Mouse (Mus musculus) testis, postnatal 10 days (tissue): ENCODE data around the gene Ifngr1.

Source experiments
- DNase-seq: peaks from one replicate; pipeline ENCODE4 v3.0.0; 2021; ENCODE audit warnings: low spot score

Gene Ifngr1

DNA sequence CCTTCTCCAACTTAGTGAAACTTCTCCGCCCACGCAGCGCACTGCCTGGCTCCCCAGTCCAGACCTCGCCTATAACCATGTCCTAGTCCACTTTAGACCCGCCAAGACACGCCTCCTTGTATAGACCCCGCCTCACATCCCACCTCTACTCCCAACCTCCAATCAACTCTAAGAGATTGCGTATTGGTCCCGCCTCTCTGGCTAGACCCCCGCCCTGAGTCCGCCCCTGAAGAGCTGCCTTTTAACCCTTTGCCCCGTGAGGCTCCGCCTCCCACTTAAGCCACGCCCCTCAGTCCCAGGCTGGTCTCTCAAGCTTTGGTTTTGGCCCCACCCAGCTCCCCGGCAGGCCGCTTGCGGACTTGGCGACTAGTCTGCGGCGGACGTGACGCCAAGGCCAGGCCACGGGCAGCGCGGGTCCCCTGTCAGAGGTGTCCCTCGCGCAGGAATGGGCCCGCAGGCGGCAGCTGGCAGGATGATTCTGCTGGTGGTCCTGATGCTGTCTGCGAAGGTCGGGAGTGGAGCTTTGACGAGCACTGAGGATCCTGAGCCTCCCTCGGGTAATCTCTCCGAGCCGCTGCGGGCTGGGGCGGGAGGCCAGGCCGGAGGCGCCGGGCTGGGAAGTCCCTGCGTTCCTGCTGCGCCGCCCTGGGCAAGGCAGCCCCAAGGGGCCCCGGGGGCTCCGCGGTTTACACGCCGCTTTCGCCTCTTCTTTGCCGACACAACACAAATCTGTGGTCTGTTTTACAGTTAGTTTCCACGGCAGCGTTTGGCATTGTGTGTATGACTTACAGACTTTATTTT, at the start of gene Ifngr1:
TSS of gene Ifngr1 (plus strand) at position 309 of the 801 bp plus-strand sequence.
- peak; percentile 99 for DNase-seq

DNA sequence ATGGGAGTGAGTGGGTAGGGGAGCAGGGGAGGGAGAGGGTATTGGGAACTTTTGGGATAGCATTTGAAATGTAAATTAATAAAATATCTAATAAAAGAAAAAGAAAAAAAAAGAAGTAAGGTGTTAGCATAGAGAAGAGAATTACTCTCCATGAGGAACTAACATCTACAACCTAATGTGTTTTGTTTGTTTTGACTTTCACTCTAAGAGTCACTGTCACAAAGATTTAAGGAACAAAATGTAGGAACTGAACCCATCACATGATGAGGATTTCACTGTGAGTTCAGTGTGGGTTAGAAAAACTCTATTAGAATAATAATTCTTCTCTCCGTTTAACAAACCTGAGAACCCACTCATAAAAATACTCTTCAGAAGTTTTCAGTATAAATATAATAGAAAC, 44.9 kb upstream of the Ifngr1 start:
- DNase-seq: no peak

DNA sequence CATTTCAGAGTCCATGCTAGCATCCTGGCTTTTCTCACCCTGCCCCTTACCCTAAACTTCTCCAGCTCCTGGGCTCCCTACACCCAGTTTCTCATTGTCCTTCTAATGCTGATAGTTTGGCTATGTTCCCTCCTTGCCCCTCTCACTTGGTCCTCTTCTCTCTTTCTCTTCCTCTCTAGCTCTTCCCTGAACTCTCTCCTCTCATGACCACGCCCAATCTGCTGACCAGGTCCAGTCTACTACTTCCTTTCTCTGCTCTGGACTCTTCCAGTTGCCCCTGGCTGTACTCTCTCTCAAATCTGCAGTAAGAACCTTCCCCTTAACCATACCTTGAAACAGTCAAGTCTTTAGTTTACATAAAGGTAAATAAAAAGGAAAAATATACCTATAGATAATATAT, 43.7 kb upstream of the Ifngr1 start:
- no peak for DNase-seq

DNA sequence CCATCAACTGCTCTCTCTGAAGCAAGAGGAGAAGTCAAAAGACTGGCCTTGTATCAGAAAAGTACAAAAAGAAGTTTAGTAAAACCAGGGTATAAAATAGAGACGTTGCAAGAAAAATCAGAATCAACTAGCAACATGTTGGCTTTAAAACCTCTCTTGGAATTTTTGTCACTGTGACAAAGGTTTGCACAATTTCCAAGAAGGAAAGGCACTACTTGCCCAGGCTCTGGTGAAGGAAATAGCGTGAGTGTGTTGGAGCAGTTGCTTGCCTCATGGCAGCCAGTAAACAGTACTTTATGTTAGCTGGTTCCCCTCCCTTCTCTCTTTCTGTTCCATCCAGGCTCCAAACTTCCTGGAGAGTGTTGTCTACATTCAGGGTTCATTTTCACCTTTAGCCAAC, 43.3 kb upstream of the Ifngr1 start:
- DNase-seq: no peak

DNA sequence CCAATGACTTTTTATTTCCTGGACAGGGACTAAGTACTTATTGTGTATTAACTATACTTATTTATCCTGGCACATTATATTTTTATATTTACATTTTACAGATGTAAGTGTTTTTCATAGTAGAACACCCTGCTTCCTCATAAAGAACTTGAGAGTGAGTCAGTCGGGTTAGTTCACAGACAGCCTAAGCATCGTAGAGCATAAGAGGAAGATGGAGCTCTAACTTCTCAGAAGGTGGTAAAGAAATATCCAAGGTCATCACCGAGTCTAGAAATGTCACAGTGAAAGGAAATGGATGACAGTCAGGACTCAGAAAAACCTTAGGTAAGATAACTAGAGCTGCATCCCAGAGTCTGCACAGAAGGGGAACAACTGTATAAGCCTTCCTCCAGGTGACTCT, 40.2 kb upstream of the Ifngr1 start:
- no peak for DNase-seq

DNA sequence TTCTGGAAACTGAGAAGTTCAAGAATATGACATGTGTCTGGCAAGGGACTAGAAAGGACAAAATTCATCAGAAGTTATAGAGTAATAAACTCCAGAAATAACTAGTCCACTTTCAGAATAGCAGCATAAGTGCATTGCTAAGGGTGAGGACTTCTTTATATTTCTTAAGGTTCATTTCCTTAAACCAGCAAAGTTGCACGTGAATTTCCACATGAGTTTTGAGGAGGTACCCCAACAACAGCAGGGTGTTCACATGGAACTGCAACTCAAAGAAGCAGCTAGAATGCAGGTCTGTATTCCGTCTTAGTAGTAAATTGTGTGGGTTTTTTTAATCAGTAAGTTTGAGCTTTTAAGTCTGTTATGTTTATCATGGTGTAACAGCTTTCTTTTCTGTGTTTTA, 37.9 kb upstream of the Ifngr1 start:
- DNase-seq: no peak

DNA sequence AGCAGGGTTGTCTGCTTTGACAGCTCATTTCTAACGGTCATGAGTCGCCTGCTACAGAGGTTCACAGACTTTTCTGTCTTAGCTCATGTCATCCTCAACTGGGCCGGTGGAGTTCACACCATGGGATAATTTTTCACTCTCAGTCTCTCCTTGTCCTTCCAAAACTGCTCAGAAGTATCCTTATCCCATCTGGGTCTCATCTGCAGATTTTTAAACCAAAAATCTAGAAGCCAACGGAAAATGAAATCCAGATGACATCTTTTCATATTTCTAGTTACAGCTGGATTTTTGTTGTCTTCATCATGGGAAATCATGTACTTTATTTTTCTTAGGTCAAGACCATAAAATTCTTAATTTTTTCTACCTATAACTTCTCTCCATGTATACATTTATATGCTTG, 34.1 kb upstream of the Ifngr1 start:
- DNase-seq: no peak

DNA sequence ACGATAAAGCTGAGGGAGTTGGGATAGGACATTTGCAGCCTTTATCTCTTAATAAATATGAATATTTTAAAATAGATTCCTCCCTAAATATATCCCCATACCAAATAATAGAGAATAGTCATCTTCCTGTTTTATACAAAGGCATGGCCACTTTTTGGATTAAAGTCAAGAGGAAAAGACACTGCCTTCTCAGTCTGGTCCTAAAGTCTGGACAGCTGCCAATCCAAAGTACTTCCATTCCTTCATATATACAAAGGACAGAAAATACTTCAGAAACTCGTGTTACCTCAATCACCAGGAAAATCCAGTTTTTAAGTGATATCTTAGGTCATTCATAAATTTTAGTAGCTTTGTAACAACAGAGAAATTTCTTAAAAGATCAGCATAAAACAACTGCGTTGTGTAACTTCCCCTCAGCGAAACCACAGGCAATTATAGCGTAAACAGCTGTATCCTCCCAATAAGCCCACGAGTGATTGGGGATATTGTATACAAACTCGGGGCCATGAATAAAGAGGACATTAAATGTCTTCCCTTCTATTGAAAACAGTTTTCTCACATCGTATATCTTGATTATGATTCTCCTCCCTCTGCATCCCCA, 32.1 kb upstream of the Ifngr1 start:
- DNase-seq: no peak

DNA sequence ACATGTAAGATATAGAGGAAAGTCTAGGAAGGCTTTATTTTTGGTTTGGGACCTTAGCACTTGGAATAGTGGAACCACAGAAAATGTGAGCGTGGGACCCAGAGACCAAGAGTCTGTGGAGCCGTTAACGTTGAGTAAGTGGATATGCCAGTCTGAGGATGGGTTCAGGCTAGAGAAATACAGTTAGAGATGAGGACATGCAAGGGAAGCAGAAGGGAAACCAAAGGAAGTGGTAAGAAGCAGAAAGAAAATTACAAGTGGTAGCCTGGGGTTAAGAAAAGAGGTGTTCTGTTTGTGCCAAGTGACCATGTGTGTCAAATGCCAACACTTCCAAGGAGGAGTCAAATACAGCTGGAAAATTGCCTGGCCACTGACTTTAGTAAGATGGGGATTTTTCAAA, 29.2 kb upstream of the Ifngr1 start:
- no peak for DNase-seq

DNA sequence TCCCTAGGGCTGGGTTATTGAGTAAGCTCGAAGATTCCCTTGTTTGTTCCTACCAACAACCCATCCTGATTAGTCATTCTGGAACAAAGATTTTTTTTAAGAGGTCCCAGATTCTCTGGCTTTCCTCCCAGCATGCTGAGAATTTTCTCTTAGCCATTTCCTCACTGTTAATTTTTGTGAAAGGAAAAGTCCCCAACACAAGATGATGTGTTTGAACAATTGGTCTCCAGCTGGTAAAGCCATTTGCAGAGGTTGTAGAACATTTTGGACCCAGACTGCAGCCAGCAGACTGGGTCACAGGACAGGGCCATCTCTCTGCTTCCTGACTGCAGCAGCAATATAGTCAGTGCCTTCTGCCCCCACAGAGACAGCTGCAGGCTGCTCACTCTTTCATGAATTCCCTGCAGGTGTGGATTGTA, 28.3 kb upstream of the Ifngr1 start:
- DNase-seq: no peak

DNA sequence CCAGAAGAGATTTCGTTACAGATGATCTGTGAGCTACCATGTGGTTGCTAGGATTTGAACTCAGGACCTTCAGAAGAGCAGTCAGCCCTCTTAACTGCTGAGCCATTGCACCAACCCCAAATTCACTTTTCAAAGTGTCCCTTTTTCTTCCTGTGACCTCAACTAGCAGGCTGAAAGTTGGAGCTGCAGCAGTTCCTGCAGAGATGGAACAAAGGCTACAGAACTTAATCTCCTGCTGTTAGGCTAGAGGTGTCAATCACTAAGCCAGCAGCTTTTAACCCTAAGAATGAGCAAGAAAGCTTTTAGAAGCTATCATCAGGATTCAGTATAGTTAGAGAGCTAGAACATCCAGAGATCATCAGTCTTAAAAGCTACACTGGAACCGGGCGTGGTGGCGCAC, 24.3 kb upstream of the Ifngr1 start:
- DNase-seq: no peak

DNA sequence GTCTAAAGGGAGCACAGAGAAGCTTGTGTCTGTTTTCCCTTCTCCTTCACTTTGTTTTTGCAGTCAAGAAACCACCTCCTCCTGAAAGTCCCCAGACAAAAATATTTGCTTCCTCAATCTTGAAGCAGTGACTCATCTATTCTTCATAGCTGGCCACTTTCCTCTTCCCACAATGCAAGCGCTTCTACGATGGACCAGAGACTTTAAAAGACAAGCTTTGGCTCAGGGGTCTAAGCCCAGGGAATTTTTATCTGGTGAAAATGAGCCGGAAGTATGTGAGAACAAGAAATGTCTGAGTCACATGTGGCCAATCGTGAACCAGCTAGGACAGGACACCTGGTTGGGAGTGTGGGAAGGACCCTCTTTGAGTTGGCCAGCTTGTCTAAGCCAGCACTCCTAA, 21.5 kb upstream of the Ifngr1 start:
- DNase-seq: no peak

DNA sequence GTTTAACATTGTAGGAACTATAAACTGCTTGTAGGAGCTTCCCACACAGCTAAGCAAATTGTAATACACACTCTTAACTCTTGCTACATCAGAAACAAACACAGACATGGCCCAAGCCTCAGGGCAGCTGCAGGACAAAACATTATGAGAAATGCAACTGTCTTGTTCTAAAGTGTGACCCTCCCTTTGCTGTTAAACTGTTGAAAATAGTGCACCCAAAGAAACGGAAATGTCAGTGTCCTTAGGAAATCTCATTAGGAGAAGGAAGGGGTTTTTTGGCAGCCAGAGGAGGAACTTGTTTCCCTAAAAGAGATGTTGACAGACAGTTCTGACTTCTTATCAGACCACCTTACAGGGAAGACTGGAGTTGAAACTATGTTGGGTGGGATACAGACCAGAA, 21.0 kb upstream of the Ifngr1 start:
- no peak for DNase-seq

DNA sequence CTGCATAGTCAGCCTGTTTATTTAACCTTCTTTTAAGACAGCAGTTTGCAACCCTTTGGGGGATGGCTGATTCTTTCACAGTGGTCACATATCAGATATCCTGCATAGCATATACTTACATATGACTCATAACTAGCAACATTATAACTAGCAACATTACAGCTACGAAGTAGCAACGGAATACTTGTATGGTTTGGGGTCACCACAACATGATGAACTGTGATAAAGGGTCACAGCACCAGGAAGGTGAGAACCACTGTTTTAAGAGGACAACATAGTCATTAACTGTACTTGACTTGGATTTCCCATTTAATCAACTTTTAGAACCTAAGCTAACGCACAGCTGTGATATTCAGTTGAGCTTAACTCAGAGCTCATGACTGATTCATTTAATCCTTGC, 14.2 kb upstream of the Ifngr1 start:
- no peak for DNase-seq

DNA sequence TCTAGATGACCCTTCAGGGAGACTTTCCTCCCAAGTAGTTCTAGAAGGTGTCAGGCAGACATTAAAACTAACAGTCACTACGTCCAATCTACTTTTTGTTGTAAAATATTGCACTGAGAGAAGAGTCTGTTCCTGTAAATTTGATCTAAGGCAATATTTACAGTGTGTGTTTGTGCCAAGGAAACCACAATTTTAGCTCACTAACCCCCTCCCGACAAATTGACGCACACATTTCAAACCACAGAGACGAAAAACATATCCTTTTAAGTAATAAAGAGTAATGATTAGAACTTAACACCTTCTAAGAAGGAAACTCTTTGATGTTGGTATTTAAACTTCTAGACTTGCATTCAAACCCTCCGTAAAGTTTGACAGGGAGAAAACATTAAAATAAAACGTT, 13.7 kb upstream of the Ifngr1 start:
- DNase-seq: no peak

DNA sequence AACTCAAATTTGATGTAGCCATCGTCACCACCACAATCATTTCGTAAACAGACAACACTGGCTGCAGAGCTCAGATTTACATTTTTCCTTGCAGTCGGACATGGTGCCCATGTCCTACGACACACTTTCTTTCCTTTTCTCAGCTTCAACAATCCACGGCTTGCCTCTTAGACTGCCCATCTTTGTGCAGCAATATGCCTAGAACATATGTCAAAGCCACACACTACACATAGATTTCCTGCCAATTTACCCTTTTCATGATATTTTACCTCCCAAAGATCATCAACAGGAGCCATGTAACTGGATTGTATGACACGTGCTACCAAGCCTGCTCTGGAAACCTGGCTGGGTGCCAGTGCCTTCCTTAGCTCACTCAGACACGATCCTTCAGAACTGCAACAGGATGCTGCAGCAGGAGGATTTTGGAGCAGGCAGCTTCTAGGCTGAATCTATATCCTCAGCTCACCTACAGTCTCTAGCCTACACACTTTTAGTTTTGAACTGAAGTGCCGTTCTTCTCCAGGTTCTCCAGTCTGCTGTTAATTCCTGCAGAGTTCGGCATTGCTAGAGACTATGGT, 13.3 kb upstream of the Ifngr1 start:
- peak; percentile 55 for DNase-seq

DNA sequence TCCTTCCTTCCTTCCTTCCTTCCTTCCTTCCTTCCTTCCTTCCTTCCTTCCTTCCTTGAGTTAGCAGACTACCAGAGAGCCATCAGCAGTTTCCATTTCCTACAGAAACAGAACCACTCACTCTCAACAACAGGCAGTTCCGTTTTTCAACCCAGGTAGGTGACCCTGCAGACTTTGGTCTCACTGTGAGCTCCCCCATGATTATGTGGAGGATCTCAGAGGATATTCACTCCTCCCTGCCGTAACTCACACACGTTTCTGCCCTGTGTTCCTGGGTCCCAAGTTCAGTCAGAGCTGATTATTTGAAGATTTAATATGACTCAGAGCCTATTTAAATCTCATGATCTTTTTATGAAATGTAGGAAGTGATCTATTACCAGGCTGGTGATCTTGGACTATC, 11.1 kb upstream of the Ifngr1 start:
- DNase-seq: no peak

DNA sequence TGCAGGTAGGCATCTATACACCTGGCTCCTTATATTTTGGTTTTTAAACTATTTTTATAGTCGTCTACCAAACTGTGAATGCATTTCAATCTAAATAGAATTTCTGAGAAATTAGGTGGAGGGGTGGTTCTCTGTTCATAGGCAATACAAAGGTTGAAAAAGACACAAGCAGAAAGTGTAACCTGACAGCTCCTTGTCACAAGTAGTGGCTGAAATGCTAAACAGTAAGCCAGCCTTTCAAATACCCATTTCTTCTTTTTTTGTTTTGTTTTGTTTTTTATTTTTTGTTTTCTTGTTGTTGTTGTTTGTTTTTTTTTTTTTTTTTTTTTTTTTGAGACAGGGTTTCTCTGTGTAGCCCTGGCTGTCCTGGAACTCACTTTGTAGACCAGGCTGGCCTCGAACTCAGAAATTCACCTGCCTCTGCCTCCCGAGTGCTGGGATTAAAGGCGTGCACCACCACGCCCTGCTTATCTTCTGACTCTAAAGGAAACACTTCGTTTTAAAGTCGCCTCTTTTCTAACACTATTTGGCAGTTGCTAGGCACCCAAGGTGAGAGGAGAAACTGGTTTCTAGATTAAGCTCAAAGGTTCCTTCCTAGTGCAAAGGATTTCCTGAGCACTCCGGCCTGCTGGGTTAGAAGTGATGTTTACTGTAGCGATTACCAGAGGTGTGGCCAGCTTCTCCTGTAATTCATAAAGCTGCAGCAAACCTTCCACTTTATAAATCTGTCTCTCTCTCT, 9.7 kb upstream of the Ifngr1 start:
- no peak for DNase-seq

DNA sequence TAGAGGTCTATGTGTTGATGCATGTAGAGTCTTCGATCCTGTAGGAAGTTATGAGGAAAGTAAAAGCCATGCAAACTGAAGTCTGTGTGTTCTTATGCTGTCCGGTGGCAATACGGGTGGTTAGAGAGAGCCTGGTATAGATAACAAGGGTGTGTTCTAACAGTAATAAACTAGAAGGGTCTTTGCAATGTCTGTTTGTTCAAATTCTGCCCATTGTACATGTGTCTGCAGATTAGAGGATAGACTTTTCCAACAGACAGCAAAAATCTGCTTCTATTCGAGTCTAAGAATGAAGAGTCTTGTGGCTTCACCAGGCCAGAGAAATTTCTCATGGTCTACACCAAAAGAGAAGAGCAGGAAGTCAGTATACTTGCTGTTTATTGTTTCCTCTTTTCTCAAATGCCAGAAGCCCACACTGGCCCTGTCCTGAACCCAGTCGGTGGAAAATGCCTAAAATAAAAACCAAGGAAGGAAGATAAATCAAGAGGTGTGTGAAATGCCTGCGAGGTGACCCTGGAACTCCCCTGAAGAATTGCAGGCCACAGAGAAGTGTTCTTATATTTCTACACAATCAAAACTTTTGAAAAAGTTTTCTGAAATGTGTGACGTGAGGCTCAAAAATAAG, 8.8 kb upstream of the Ifngr1 start:
- no peak for DNase-seq

DNA sequence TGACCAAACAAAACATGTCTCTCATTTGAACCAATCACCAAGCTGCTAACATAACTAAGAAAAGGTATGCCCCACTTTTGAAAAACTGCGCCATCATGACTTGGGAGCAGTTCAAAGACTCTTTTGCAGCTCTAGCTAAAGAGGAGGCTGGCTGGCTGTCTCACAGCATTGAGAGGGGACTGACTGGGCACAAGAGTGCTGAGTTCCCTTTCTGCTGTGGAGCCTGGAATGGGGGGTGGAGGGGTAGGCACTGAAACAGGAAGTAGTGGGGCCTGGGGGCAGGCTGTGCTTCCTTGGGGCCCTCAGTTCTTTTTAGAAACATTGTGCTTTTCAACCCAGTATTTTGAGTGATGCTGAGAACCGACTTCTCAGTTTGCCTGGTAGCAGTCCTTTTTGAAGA, 7.7 kb upstream of the Ifngr1 start:
- DNase-seq: no peak

DNA sequence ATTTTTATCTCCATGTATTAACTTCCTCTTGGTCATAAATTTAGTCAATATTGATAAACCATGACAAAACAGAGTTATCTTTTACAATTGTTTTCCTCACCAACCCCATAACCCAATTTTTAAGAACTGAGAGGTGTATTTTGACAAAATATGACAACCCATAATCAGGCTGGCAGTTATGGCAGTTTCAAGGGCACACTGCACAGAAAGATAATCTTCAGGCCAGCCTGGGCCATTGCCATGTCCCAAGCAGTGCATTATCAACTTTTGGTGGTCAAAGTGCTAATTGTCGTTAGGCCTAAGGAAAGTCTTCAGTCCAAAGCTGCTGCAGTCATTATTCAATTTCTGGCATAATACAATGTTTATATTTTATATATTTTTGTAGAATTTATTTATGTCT, 6.9 kb upstream of the Ifngr1 start:
- DNase-seq: no peak

DNA sequence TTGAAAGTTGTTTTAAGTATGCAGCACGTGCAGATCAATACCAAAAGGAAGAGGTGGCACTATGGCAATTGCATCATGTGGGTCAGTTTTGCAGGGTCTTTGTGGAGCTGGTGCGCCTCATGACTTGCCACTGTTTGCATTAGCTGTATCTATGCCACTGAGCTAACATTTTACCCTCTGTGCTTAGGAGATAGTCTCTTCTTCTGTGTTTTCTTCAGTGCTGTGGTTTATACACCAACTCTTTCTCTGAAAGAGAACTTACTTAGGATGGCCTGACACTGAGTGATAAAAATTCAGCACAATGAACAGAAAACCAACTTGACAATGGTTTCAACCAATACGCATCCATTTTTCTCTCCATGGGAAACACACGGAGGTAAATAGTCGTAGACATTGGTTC, 5.9 kb upstream of the Ifngr1 start:
- no peak for DNase-seq

DNA sequence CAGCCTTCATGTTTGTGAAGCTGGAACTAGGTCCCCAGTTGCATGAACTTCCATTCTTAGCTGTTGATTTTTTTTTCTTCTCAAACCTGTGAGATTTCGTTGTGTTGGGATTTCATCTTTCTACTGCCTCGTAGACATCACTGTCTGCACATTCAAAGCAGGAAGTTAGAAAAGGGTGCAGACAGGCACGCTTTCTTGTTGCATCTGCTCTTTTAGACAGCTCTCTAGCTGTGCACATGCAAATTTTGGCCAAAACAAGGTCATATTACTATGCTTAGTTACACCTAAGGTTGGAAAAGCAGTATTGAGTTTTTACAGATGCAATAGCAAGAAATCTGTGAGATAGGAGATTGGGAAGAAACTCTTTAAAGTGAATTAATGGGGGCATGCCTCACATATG, 4.5 kb upstream of the Ifngr1 start:
- DNase-seq: no peak
